Mouse (Mus musculus) hindbrain, embryonic 16.5 days (tissue): ENCODE data around the gene Fam71a. TPM values are rescaled to one million over a fixed set of nuclear protein-coding genes. Genes with fewer than 3 reads are reported as not detected.

ENCODE experiments used
- ATAC-seq: fragments of 200-750 bp; cut with Nextera tagmentation; 2 replicates; pipeline ENCODE4 v1.8.0; 2017; ENCODE audit warnings: moderate TSS enrichment, moderate library complexity
- H3K27ac ChIP-seq: fragments of 300-500 bp; sonication (generic); 2 replicates; pipeline ENCODE4 v1.5.1; 2014; ENCODE audit warnings: low read depth, mild to moderate bottlenecking, control low read depth, low read length, moderate library complexity
- H3K27me3 ChIP-seq: fragments of 300-500 bp; sonication (generic); replicated peaks from 2 replicates; pipeline ENCODE4 v1.6.1; 2014; ENCODE audit warnings: low read length; ENCODE audit not compliant: control insufficient read depth, insufficient read depth
- H3K36me3 ChIP-seq: fragments of 300-500 bp; sonication (generic); 2 replicates; pipeline ENCODE4 v1.6.1; 2014; ENCODE audit warnings: mild to moderate bottlenecking, low read length, moderate library complexity, mixed read lengths; ENCODE audit not compliant: control insufficient read depth, insufficient read depth
- H3K4me1 ChIP-seq: fragments of 300-500 bp; sonication (generic); 2 replicates; pipeline ENCODE4 v1.6.1; 2014; ENCODE audit warnings: low read depth, low read length; ENCODE audit not compliant: control insufficient read depth, insufficient read depth
- H3K4me2 ChIP-seq: fragments of 300-500 bp; sonication (generic); 2 replicates; pipeline ENCODE4 v1.6.1; 2014; ENCODE audit warnings: mild to moderate bottlenecking, low read length, control low read depth, moderate library complexity
- H3K4me3 ChIP-seq: fragments of 300-500 bp; sonication (generic); 2 replicates; pipeline ENCODE4 v1.5.1; 2014; ENCODE audit warnings: mild to moderate bottlenecking, low read length, control low read depth, moderate library complexity
- H3K9ac ChIP-seq: fragments of 300-500 bp; sonication (generic); 2 replicates; pipeline ENCODE4 v1.6.1; 2014; ENCODE audit warnings: low read depth, mild to moderate bottlenecking, control low read depth, low read length, moderate library complexity
- H3K9me3 ChIP-seq: fragments of 300-500 bp; sonication (generic); 2 replicates; pipeline ENCODE4 v1.6.1; 2014; ENCODE audit warnings: mild to moderate bottlenecking, low read length, moderate library complexity; ENCODE audit not compliant: control insufficient read depth
- WGBS: fragments of 180-500 bp; shearing (Covaris S2); extraction: QIAGEN DNeasy Blood & Tissue Kit; methylation state at CpG from one replicate; pipeline ENCODE4 v1.1.7; 2014; 5-methylcytosine and 5-hydroxymethylcytosine counted together
- polyA plus RNA-seq: library from polyadenylated mRNA; unstranded; fragments of >200 nt; fragmentation: Nextera tagmentation; extraction: Ambion mirVana; gene quantifications from 2 replicates; pipeline ENCODE4 v1.2.1, GENCODE M21; 2015

Fam71a gene
- polyA plus RNA-seq, 1 experiment from 2014 or later = not detected

DNA sequence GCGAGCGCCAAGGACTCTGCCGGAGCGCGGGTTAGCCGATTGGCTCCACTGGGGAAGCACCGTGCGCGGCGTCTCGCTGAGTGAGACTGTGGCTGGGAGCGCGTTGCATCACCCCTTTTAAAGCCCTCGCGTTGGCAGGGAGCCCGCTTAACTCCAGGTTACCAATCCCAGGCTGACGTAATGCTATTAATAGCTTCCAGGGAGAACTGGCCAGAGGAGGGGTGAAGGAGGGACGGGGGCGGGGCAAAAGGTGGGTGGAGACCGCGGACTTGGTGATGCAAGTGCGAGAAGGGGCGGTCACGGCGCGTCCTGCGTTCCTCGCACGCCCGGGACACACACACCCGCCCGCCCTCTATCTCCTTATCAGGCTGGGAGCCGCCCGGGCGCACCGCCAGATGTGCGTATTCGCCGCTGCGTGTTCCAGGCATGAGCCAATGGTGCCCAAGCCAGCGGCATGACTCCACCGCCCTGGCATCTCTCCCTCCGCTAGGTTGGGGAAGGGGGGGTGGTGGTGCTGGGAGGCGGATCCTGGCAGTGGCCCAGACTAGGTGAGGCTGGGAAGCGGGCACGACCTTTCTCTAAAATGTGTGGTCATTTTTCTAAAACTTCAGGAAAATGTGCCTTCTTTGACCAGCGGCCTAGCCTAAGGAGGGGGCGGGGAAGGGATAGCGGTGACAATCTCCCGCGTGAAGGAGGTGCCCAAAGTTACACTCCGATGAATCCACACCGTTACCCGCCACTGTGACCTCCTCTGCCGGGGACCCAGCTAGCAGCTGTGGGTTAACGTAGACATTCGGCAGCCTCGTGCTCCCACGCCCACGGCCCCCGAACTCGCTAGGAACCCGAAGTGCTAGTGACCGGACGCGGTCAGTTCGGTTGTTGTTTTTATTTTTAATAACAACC is 18.8 kb upstream of the Fam71a start:
- Histone ChIP-seq H3K27me3 (peaks cover 52% of the 10 kb centered on the region), H3K4me3 (peak overlapping the region; percentile 55), H3K36me3 (no peaks in the 10 kb centered on the region), H3K4me2 (peak overlapping the region; percentile 100), H3K27ac (no peak overlapping the region), H3K9ac (peak overlapping the region; percentile 52), H3K4me1 (peaks cover 31% of the 10 kb centered on the region), H3K9me3 (no peaks in the 10 kb centered on the region)
- ATAC-seq = peak; percentile 83
- under 1% methylated on average over 66 of the region's 67 CpGs for WGBS

DNA sequence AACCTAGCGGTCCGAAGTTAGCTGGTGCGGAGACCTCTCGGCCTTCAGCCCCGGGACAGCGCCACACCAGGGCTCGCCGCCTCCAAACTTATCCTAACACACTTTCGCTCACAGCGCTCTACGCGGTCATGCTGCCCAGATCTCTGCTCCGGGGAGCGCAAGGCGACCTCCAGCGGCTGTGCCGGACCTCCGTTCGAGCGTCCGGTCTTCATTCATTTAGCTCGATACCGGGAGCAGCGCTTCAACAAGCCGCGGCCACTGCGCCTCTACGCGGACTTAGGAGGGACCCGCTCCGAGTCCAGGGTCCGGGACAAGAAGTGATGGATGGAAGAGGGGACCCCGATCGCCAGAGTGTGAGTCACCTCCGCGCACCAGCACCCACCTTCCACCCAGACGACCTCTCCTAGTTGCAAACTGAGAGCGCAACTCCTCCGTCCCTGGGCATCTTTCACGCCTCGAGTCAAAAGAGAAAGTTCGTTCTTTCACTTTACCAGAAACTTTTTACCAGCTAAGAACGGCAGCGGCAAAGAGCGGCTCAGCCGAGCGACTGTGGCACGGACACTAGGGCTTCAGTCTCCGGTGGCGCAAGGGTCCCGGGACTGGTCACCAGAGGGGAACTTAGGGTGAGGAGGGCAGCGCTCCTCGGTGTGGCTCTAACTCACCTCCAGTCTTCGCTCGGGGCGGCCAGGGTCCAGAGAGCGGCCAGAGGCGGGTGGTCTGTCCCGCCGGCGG is 18.0 kb upstream of the Fam71a start:
- H3K9ac ChIP-seq = peak overlapping the region; percentile 52

DNA sequence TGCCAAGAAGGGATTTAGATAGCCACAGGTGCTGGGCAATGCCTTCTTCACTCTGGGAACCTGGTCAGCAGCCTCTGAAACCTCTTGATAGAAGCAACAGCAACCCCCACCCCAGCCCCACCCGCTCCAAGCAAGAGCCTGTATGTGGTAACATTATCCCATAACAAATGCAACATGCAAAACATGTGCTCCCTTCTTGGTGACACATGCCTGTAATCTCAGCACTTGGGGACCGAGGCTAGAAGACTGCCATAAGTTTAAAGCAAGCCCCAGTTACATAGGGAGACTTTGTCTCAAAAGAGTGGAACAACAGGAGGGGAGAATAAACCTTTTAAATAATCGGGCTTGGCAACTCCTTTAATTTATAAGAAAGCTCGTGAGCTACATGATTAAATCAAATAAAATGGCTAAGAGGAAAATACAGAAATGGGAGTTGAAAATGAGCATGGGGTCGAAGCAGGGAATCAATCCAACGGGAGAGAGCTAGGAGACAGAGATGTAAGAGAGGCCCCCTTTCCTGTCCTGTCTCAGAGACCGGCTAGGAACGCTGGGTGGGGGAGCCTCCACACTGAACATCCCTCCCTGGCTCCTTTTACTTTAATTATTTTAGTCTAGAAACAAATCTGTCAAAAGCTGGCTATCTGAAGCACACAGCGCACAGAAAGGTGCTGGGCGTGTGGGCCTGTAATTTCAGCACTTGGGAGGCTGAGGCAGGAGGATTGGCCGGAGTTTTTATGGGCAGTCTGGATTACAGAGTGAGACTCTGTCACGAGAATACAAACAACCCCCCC is 17.0 kb upstream of the Fam71a start:
- 52% methylated on average over 12 of the region's 12 CpGs for WGBS
- Histone ChIP-seq H3K27me3 (peaks cover 42% of the 10 kb centered on the region), H3K9me3 (no peaks in the 10 kb centered on the region), H3K27ac (no peak overlapping the region), H3K4me2 (peak overlapping the region; percentile 100), H3K9ac (no peak overlapping the region), H3K4me3 (peak overlapping the region; percentile 55; the same call in 1 of the 2 replicates), H3K4me1 (peaks cover 31% of the 10 kb centered on the region), H3K36me3 (no peaks in the 10 kb centered on the region)
- ATAC-seq = no peak

More for the DNA sequence above, 18.0 kb upstream of the Fam71a start:
- Histone ChIP-seq H3K4me3 (peak overlapping the region; percentile 55), H3K36me3 (no peaks in the 10 kb centered on the region), H3K4me2 (peak overlapping the region; percentile 100), H3K9me3 (no peaks in the 10 kb centered on the region), H3K27me3 (peaks cover 51% of the 10 kb centered on the region), H3K27ac (no peak overlapping the region), H3K4me1 (peaks cover 31% of the 10 kb centered on the region)
- ATAC-seq = peak; percentile 30; the same call in 1 of the 2 replicates
- under 1% methylated on average over 61 of the region's 61 CpGs for WGBS

DNA sequence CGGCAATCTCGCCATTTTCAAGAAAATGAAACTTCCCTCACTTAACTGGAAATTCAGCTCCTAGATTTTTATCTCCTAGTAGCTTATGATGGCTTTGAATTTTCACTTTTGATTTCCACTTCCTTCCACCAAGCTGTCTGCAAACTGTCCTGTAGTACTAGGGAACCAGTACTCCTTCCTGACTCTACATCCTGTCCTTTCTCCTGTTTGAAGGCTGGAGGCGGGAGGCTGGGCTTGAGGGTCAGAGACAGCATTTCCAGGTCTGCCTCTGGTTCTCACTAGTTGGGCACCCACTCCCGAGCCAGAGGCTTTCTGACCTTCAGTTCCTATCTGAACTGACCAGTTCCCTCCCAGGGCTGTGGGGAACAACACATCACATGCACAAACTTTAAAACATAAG is 15.8 kb upstream of the Fam71a start:
- no peak for ATAC-seq
- H3K36me3 ChIP-seq = no peaks in the 10 kb centered on the region
- no peak overlapping the region for H3K4me2 ChIP-seq
- peaks cover 30% of the 10 kb centered on the region for H3K27me3 ChIP-seq
- no peaks in the 10 kb centered on the region for H3K9me3 ChIP-seq
- peaks cover 25% of the 10 kb centered on the region for H3K4me1 ChIP-seq
- H3K27ac ChIP-seq = no peak overlapping the region
- WGBS = 73% methylated on average over 4 of the region's 4 CpGs
- H3K4me3 ChIP-seq = no peak overlapping the region
- no peak overlapping the region for H3K9ac ChIP-seq

DNA sequence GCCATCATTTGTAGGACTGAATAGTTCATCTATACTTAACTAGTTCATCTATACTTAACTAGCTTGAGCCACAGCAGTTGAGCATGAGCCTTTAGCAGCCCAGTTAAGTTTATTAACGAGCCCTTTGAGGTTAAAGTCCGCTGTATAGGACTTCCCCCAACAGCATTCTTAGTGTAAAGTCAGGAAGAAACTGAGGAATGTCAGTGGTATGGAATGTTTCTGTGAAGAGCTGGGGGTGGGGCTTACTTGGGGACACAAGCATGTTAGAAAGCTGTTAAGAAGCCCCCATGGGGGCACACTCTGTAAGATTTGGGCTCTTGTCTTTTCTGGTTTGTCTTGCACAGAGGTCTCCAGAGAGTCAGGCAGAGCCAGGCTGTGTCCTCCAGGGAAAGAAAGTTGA is 15.2 kb upstream of the Fam71a start:
- Histone ChIP-seq H3K4me2 (no peak overlapping the region), H3K27ac (no peak overlapping the region), H3K4me3 (no peak overlapping the region), H3K27me3 (peaks cover 25% of the 10 kb centered on the region), H3K9me3 (no peaks in the 10 kb centered on the region), H3K9ac (no peak overlapping the region), H3K4me1 (peaks cover 21% of the 10 kb centered on the region), H3K36me3 (no peaks in the 10 kb centered on the region)
- ATAC-seq = no peak
- WGBS = 64% methylated on average over 2 of the region's 2 CpGs

DNA sequence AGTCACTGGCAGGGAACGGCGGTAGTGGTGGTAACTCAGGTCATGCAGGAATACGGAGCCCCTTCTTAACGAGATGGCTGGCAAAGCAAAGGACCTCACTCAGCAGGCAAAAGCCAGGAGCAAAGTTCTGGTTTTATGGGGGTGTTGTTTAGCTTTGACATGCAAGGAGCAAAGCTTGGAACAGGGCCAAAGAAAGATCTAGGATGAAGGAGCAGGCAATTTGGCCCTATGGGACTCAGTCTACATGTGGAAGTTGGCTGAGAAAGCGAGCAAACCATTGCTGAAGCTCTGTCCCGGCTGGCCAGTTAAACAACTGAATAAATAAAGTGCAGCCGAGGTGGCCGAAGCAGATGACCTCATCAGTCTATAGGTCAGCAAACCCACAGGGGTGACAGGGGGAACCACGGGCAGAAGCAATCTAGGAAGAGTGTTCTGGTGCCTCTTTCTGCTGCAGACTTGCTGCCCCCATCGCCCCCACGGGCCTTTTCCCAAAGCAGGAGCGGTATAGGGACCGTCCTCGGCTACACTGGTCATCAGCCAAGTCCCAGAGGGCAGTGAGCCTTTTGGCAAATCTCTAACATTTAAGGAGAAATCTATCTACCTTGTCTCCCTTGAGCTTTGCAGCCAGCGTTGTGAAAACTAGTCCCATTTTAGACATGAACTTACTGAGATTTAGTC is 14.0 kb upstream of the Fam71a start:
- no peaks in the 10 kb centered on the region for H3K9me3 ChIP-seq
- H3K4me1 ChIP-seq = peaks cover 11% of the 10 kb centered on the region
- no peak for ATAC-seq
- no peak overlapping the region for H3K4me2 ChIP-seq
- no peak overlapping the region for H3K27ac ChIP-seq
- H3K36me3 ChIP-seq = no peaks in the 10 kb centered on the region
- WGBS = 38% methylated on average over 15 of the region's 15 CpGs
- H3K4me3 ChIP-seq = no peak overlapping the region
- H3K9ac ChIP-seq = no peak overlapping the region
- H3K27me3 ChIP-seq = peaks cover 21% of the 10 kb centered on the region

DNA sequence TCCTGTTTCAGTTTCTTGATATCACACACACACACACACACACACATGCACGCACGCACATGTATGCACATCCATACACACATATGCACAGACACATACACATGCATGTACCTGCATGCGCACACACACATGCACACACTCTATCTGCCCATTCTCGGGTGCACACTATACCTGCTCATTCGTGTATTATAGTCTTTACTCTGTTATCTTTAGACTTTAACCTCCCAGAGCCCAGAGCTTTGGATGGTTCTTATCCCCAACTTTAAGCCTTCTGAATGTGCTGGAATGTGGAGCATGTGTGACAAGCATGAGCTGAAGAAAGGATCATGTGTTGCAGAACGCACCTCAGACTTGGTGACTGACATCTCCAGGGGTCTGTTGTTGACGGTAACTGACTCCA is 12.3 kb upstream of the Fam71a start:
- no peaks in the 10 kb centered on the region for H3K9me3 ChIP-seq
- no peaks in the 10 kb centered on the region for H3K36me3 ChIP-seq
- no peak overlapping the region for H3K4me3 ChIP-seq
- no peak for ATAC-seq
- H3K4me1 ChIP-seq = peaks cover 2% of the 10 kb centered on the region; the same call in 1 of the 2 replicates
- 79% methylated on average over 7 of the region's 7 CpGs for WGBS
- H3K4me2 ChIP-seq = no peak overlapping the region
- no peak overlapping the region for H3K27ac ChIP-seq
- no peak overlapping the region for H3K9ac ChIP-seq
- H3K27me3 ChIP-seq = peaks cover 21% of the 10 kb centered on the region

DNA sequence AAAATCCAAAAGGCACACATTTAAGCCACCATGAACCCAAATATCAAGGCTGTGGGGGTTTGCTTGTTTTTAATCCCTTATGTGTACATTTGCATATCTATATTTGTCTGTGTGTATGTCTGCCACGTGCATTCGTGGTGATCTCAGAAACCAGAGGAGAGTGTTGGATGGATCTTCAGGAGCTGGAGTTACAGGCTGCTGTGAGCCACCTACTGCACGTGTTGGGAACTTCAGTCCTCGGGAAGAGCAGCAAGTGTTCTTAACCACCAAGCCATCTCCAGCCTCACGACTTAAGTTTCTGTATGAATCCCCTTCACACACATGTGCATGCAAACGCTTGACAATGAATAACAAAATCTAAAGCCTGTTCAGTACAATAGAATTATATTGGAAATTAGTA is 7.9 kb upstream of the Fam71a start:
- Histone ChIP-seq H3K36me3 (no peaks in the 10 kb centered on the region), H3K4me3 (no peak overlapping the region), H3K27ac (no peak overlapping the region), H3K9me3 (no peaks in the 10 kb centered on the region), H3K4me2 (no peak overlapping the region), H3K4me1 (no peaks in the 10 kb centered on the region), H3K9ac (no peak overlapping the region), H3K27me3 (no peaks in the 10 kb centered on the region; the same call in 1 of the 2 replicates)
- ATAC-seq = 0 out of 2 replicates have a peak, but pooled peaks have one; percentile 65
- WGBS = 16% methylated on average over 6 of the region's 6 CpGs
